Mouse (Mus musculus) neural tube, embryonic 12.5 days (tissue): ENCODE results near the gene Kcnk10. TPM values are rescaled to one million over a fixed set of nuclear protein-coding genes. Genes with fewer than 3 reads are reported as not detected.

Experiments
- ATAC-seq: fragments of 200-750 bp; cut with Nextera tagmentation; 2 replicates; pipeline ENCODE4 v1.8.0; 2017; ENCODE audit warnings: low read depth, mild to moderate bottlenecking, moderate TSS enrichment, moderate library complexity; ENCODE audit not compliant: low FRiP score
- H3K27ac ChIP-seq: fragments of 300-500 bp; sonication (generic); 2 replicates; pipeline ENCODE4 v1.5.1; 2016
- H3K27me3 ChIP-seq: fragments of 300-500 bp; sonication (generic); replicated peaks from 2 replicates; pipeline ENCODE4 v1.6.1; 2016; ENCODE audit warnings: mild to moderate bottlenecking
- H3K36me3 ChIP-seq: fragments of 300-500 bp; sonication (generic); 2 replicates; pipeline ENCODE4 v1.6.1; 2016; ENCODE audit warnings: mild to moderate bottlenecking
- H3K4me1 ChIP-seq: fragments of 300-500 bp; sonication (generic); 2 replicates; pipeline ENCODE4 v1.6.1; 2016
- H3K4me2 ChIP-seq: fragments of 300-500 bp; sonication (generic); replicated peaks from 2 replicates; pipeline ENCODE4 v1.6.1; 2016; ENCODE audit warnings: mild to moderate bottlenecking
- H3K4me3 ChIP-seq: fragments of 300-500 bp; sonication (generic); 2 replicates; pipeline ENCODE4 v1.5.1; 2016
- H3K9ac ChIP-seq: fragments of 300-500 bp; sonication (generic); 2 replicates; pipeline ENCODE4 v1.6.1; 2016; ENCODE audit warnings: mild to moderate bottlenecking
- H3K9me3 ChIP-seq: fragments of 300-500 bp; sonication (generic); 2 replicates; pipeline ENCODE4 v1.6.1; 2016; ENCODE audit warnings: mild to moderate bottlenecking
- WGBS: fragments of 180-500 bp; shearing (Covaris S2); methylation state at CpG from one replicate; pipeline ENCODE4 v1.1.7; 2016; 5-methylcytosine and 5-hydroxymethylcytosine counted together
- polyA plus RNA-seq: library from polyadenylated mRNA; unstranded; fragments of >200 nt; fragmentation: Nextera tagmentation; extraction: Ambion mirVana; gene quantifications from 2 replicates; pipeline ENCODE4 v1.2.1, GENCODE M21; 2016

The Kcnk10 gene
- polyA plus RNA-seq, 1 experiment from 2014 or later, result 24.8 TPM

- WGBS, result 80% methylated on average over 5 of the region's 5 CpGs
- ATAC-seq, result 0 out of 2 replicates have a peak, but pooled peaks have one; percentile 53
- H3K9ac ChIP-seq, result no peak overlapping the region
- H3K9me3 ChIP-seq, result no peaks in the 10 kb centered on the region
- no peak overlapping the region for H3K27ac ChIP-seq
- H3K27me3 ChIP-seq, result no peaks in the 10 kb centered on the region
- H3K36me3 ChIP-seq, result peaks cover 22% of the 10 kb centered on the region
- H3K4me3 ChIP-seq, result no peak overlapping the region
- H3K4me1 ChIP-seq, result 0 out of 2 replicates have a peak, but pooled peaks cover 3% of the 10 kb centered on the region
- no peak overlapping the region for H3K4me2 ChIP-seq
These were observed 147.4 kb downstream of the Kcnk10 start for GRCm38 (mm10) chr12:98430683-98431082.

- 89% methylated on average over 7 of the region's 7 CpGs for WGBS
These were observed 156.8 kb downstream of the Kcnk10 start for GRCm38 (mm10) chr12:98421340-98421739.

GRCm38 (mm10) chr12:98419849-98420248 is 158.3 kb downstream of the Kcnk10 start:
- no peak overlapping the region for H3K4me3 ChIP-seq
- WGBS, result 70% methylated on average over 6 of the region's 6 CpGs
- H3K9me3 ChIP-seq, result no peaks in the 10 kb centered on the region
- no peaks in the 10 kb centered on the region for H3K4me1 ChIP-seq
- H3K9ac ChIP-seq, result no peak overlapping the region
- no peak for ATAC-seq
- no peaks in the 10 kb centered on the region for H3K36me3 ChIP-seq
- H3K27ac ChIP-seq, result no peak overlapping the region
- no peak overlapping the region for H3K4me2 ChIP-seq
- no peaks in the 10 kb centered on the region for H3K27me3 ChIP-seq

More at GRCm38 (mm10) chr12:98421340-98421739, 156.8 kb downstream of the Kcnk10 start:
- no peaks in the 10 kb centered on the region for H3K4me1 ChIP-seq
- H3K36me3 ChIP-seq, result no peaks in the 10 kb centered on the region
- no peak overlapping the region for H3K9ac ChIP-seq
- no peak overlapping the region for H3K4me3 ChIP-seq
- H3K9me3 ChIP-seq, result no peaks in the 10 kb centered on the region
- no peak overlapping the region for H3K27ac ChIP-seq
- no peaks in the 10 kb centered on the region for H3K27me3 ChIP-seq
- no peak overlapping the region for H3K4me2 ChIP-seq
- ATAC-seq, result no peak

DNA sequence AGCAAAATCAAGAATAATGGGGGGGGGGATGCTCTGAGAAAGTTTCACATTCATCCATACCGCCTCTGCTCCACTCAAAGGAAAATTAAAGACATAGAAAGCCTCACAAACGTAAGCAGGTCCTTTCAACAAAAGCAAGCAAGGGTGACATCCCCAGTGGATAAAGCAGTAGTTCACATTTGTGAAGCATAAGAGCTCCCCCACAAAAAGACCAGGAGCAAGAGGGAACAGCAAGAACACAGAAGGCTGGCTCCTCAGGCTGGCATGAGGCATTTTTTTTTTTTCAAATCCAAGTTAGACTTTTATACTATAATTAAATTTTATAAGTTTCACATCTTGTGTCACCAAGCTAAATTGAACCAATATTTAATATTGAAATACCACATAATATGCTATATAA is 168.5 kb downstream of the Kcnk10 start:
- no peaks in the 10 kb centered on the region for H3K9me3 ChIP-seq
- no peak overlapping the region for H3K9ac ChIP-seq
- H3K27ac ChIP-seq, result no peak overlapping the region
- no peaks in the 10 kb centered on the region; the same call in 1 of the 2 replicates for H3K4me1 ChIP-seq
- H3K4me3 ChIP-seq, result no peak overlapping the region
- WGBS, result 53% methylated on average over 2 of the region's 2 CpGs
- H3K4me2 ChIP-seq, result no peak overlapping the region
- H3K27me3 ChIP-seq, result no peaks in the 10 kb centered on the region
- ATAC-seq, result no peak
- H3K36me3 ChIP-seq, result no peaks in the 10 kb centered on the region

GRCm38 (mm10) chr12:98406598-98406997 is 171.5 kb downstream of the Kcnk10 start:
- no peak overlapping the region for H3K4me3 ChIP-seq
- no peaks in the 10 kb centered on the region for H3K36me3 ChIP-seq
- WGBS, result 22% methylated on average over 1 of the region's 1 CpGs
- ATAC-seq, result no peak
- H3K9me3 ChIP-seq, result no peaks in the 10 kb centered on the region
- H3K9ac ChIP-seq, result no peak overlapping the region
- no peaks in the 10 kb centered on the region for H3K27me3 ChIP-seq
- no peak overlapping the region for H3K27ac ChIP-seq
- no peaks in the 10 kb centered on the region; the same call in 1 of the 2 replicates for H3K4me1 ChIP-seq
- H3K4me2 ChIP-seq, result no peak overlapping the region

DNA sequence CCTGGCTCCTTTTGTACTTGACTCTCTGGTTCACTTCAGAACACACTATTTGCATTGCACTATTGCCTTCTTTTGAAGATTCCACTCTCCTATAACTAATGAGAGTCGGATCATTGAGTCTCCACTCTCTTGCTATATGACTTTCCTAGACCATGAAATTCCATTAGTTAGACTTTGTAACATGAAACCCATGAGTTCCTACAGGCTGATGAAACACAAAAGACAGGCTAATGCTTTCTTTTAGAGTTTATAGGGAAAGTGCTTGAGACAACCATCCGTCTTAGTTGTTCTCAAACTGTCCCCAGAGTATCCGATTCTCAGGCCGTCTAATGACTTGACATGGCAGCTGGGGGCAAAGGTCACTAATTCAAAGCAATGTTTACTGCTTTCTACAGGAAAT is 172.0 kb downstream of the Kcnk10 start:
- no peak overlapping the region for H3K4me3 ChIP-seq
- H3K9ac ChIP-seq, result no peak overlapping the region
- peak; percentile 68; the same call in 1 of the 2 replicates for ATAC-seq
- no peaks in the 10 kb centered on the region for H3K9me3 ChIP-seq
- H3K4me1 ChIP-seq, result no peaks in the 10 kb centered on the region; the same call in 1 of the 2 replicates
- WGBS, result 2% methylated on average over 4 of the region's 4 CpGs
- no peaks in the 10 kb centered on the region for H3K27me3 ChIP-seq
- no peak overlapping the region for H3K4me2 ChIP-seq
- no peaks in the 10 kb centered on the region for H3K36me3 ChIP-seq
- no peak overlapping the region for H3K27ac ChIP-seq

DNA sequence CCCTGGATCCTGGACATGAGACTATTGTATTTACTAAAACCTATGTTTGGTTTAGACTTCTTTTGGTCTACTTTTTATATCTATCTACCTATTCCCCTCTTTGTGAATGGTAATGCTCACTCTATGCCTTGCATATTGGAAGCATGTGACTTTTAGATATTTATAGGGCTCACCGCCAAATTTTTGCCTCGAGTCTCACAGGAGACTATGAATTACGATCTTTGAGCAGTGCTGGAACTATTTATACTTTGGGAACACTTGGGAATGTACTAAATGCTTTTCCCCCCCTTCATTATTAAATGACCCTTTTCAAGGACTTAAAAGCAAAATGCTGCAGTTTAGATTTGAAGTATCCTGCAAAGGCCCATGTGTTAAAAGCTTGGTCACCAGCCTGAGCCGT is 181.5 kb downstream of the Kcnk10 start:
- WGBS, result 76% methylated on average over 4 of the region's 4 CpGs
- no peak overlapping the region for H3K4me3 ChIP-seq

GRCm38 (mm10) chr12:98394115-98394514 is 184.0 kb downstream of the Kcnk10 start:
- H3K4me1 ChIP-seq, result no peaks in the 10 kb centered on the region
- H3K27ac ChIP-seq, result no peak overlapping the region
- H3K36me3 ChIP-seq, result no peaks in the 10 kb centered on the region
- H3K4me3 ChIP-seq, result no peak overlapping the region
- WGBS, result 91% methylated on average over 5 of the region's 5 CpGs
- no peak for ATAC-seq
- no peaks in the 10 kb centered on the region for H3K9me3 ChIP-seq
- H3K4me2 ChIP-seq, result no peak overlapping the region
- no peaks in the 10 kb centered on the region for H3K27me3 ChIP-seq
- no peak overlapping the region for H3K9ac ChIP-seq

More for the DNA sequence above, 181.5 kb downstream of the Kcnk10 start:
- H3K9ac ChIP-seq, result no peak overlapping the region
- no peak overlapping the region for H3K27ac ChIP-seq
- no peaks in the 10 kb centered on the region for H3K27me3 ChIP-seq
- H3K4me2 ChIP-seq, result no peak overlapping the region
- no peaks in the 10 kb centered on the region for H3K9me3 ChIP-seq
- no peaks in the 10 kb centered on the region for H3K36me3 ChIP-seq
- no peak for ATAC-seq
- H3K4me1 ChIP-seq, result no peaks in the 10 kb centered on the region

- H3K4me2 ChIP-seq, result no peak overlapping the region
- no peaks in the 10 kb centered on the region for H3K27me3 ChIP-seq
- H3K27ac ChIP-seq, result no peak overlapping the region
- no peaks in the 10 kb centered on the region for H3K9me3 ChIP-seq
- H3K36me3 ChIP-seq, result no peaks in the 10 kb centered on the region
- H3K4me1 ChIP-seq, result no peaks in the 10 kb centered on the region
- H3K4me3 ChIP-seq, result no peak overlapping the region
- no peak for ATAC-seq
- WGBS, result 87% methylated on average over 5 of the region's 5 CpGs
- H3K9ac ChIP-seq, result no peak overlapping the region
These were observed 186.8 kb downstream of the Kcnk10 start for GRCm38 (mm10) chr12:98391347-98391746.

GRCm38 (mm10) chr12:98389618-98390017 is 188.5 kb downstream of the Kcnk10 start:
- Histone ChIP-seq H3K4me2 (no peak overlapping the region), H3K4me1 (no peaks in the 10 kb centered on the region), H3K4me3 (no peak overlapping the region), H3K36me3 (no peaks in the 10 kb centered on the region), H3K9ac (no peak overlapping the region), H3K27me3 (no peaks in the 10 kb centered on the region), H3K9me3 (no peaks in the 10 kb centered on the region), H3K27ac (no peak overlapping the region)
- WGBS, result 91% methylated on average over 4 of the region's 4 CpGs
- no peak for ATAC-seq

Other genes with a start within 250 kb of the Kcnk10 start
- gene Spata7, start 49.8 kb upstream of the Kcnk10 start, polyA plus RNA-seq, result 23.4 and 26.4 TPM in 2 replicates
- gene Ptpn21, start 159.1 kb upstream of the Kcnk10 start, polyA plus RNA-seq, result 7.3 TPM in 2 replicates
- gene Zc3h14, start 168.7 kb upstream of the Kcnk10 start, polyA plus RNA-seq, result 139 and 146 TPM in 2 replicates